Mouse (Mus musculus): ENCODE results near the gene Tex12. TPM values are rescaled to one million over a fixed set of nuclear protein-coding genes. Genes with fewer than 3 reads are reported as not detected.

The Tex12 gene
- not detected in 2 replicates for polyA plus RNA-seq (2012; rRNA removed)

DNA sequence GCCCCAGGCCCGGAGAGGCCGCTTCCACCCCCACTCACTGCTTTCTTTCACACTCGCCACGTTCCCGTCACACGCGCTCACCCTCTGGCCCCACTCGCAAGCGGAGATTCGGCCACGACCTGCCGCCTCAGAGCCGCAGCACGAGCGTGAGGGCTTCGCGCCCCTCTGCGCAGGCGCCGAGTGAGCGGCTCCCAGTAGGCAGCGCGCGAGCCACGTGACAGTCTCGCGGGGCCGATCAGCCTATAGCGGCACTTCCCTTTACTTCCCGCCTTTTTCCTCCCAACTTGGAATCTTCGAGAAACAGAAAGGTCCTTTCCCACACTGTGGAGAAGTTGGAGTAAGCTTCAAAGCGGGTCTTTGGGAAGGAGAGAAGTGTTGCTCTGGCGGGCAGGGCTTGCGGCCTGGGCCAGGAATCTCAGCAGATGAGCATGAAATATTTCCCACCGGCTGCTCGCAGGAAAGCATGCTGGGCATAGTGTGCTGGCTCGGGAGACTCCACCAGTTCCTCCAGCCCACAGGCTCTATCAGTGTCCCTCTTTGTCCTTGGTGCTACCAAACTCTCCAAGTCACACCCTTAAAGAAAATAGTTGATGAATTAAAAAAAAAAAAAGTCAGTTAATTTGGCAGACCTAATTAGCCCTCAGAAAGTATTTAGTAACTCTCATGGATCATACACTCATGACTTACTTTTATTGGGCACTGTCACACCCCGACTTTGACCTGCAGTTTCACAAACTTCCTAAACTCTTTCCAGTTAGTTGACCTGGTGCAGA, at the start of gene Tex12:
Tex12 (minus strand) TSS at position 181 of the 773 bp plus-strand sequence.
- 80% methylated on average over 38 of the region's 38 CpGs for WGBS
- DNase-seq (ENCODE audit: low read depth, low spot score): peak; percentile 83

DNA sequence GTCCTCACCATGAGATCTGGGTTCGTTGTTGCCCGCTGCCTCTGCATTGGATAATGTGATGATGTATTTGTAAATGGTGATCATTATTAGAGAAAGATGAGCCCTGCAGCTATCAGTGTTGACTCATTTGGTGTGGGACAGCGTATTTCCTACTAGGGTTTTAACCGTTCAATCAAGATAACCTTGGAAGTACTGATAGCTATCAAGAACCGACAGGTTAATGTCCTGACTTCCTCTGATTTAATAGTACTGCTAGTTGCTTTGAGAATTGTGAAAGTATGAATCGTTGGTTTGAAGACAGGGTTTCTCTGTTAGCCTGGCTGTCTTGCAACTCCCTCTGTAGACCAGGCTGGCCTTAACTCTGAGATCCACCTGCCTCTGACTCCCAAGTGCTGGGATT, 43.2 kb upstream of the Tex12 start:
- WGBS: under 1% methylated on average over 6 of the region's 6 CpGs
- DNase-seq (ENCODE audit: low read depth, low spot score): no peak

- no peak for DNase-seq (ENCODE audit: low read depth, low spot score)
- under 1% methylated on average over 24 of the region's 24 CpGs for WGBS
Measured at GRCm38 (mm10) chr9:50603998-50604324, 42.8 kb upstream of the Tex12 start.

- under 1% methylated on average over 48 of the region's 48 CpGs for WGBS
- DNase-seq (ENCODE audit: low read depth, low spot score): peak; percentile 94
Measured at GRCm38 (mm10) chr9:50603189-50603997, 42.3 kb upstream of the Tex12 start, which contains the start of the genes Sdhd and Timm8b. Gene Sdhd, minus strand, starts transcription at chr9:50603812. Gene Timm8b, plus strand, starts transcription at chr9:50603910.

DNA sequence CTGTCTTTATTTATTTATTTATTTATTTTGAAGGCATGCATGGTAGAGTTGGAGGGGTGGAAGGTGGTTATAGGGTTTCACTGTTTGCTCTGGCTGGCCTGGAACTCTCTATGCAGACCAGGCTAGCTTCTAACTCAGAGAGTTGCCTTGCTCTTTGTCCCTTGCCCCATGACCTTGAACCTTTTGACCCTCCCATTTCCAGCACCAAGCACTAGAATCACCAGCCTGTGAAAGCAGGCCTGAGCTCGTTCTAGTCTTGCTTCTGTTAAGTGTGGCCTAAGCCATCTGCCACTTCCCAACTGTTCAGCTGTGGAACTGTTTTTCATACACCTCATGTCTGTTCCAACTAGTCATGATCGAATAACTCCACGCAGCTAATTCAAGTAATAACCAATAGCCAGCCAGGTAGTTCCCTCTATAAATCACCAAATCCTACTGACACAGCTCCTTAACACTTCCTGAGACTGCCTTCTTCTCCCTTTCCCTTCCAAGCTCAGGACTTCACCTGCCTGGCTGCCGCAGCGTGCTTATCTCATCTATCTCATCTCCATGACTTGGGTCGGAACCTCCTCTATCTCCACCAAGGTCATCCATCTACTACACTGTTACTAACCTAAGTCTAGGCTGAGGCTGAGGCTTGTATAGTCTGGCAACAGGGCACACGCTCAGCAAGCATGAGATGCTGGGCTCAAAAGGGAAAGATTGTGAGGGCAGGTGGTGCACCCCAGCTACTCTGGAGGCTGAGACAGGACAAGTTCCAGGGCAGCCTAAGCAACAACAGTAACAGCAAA, 41.1 kb upstream of the Tex12 start:
- DNase-seq (ENCODE audit: low read depth, low spot score): no peak
- WGBS: 31% methylated on average over 7 of the region's 7 CpGs

- WGBS: 43% methylated on average over 6 of the region's 6 CpGs
- no peak for DNase-seq (ENCODE audit: low read depth, low spot score)
Measured at GRCm38 (mm10) chr9:50601536-50601935, 40.4 kb upstream of the Tex12 start.

DNA sequence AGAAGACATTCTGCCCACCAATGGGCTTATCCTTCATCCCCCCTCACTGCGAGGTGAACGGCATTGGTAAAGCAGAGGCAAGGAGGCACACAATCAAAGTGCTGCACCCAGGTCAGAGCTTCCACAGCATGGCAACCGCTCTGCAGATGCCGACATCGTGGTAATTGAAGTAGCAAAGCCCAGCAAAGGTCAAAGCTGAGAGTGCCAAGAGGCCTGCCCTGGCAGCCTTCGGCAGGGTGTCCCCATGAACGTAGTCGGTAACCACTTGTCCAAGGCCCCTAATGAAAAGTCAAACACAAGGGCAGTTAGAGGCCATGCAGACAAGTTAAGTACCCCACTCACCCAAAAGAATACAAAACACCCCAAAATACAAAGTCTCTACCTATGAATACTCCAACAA, 35.8 kb upstream of the Tex12 start:
- WGBS: 86% methylated on average over 8 of the region's 8 CpGs
- no peak for DNase-seq (ENCODE audit: low read depth, low spot score)

DNA sequence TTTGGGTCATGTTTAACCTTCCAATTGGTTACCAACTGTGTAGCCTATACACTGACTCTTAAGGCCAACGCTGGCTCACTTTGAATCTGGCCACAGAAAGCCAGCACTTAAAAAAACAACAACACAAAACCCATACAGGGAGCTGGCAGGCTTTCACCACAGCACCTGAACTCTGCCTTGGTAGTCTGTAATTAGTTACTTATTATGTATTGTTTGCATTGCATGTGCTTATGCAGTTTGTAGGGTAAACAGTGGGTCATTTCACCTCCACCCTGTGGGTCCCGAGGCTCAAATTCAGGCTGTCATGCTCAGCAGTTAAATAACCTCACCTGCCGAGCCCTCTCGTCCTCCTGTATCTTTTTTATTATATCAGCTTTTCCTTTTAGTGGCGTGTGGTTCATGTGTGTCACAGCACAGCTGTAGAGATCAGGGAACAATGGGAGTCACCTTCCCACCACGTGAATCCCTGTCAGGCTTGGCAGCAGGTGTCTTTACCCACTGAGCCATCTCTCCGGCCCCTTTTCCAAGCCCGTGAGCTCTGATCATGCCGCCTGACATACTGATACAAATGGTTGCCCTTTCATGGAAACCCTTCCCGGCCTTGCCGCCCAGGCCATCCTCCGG, 33.8 kb upstream of the Tex12 start:
- WGBS: 40% methylated on average over 12 of the region's 12 CpGs
- DNase-seq (ENCODE audit: low read depth, low spot score): no peak

GRCm38 (mm10) chr9:50593544-50593943, 32.4 kb upstream of the Tex12 start:
- no peak for DNase-seq (ENCODE audit: low read depth, low spot score)
- WGBS: 53% methylated on average over 3 of the region's 3 CpGs

DNA sequence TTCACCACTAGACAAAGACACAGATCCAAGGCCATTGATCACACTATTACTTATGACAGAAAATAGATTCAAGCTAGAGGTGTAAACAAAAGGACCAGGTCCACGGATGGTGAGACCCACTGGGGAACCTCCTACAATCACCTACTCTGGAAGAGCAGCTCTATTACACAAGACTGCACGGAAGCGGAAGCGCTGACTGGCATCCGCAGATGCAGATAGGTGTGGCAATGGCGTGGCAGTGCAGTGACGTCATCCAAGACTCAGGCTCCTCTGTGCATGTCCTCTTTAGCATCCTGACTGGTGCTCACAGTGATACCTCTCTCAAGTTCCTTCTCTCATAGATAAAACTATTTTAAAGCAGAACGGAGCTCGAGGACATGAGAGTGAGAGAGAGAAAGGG, 31.8 kb upstream of the Tex12 start:
- 67% methylated on average over 9 of the region's 9 CpGs for WGBS

DNA sequence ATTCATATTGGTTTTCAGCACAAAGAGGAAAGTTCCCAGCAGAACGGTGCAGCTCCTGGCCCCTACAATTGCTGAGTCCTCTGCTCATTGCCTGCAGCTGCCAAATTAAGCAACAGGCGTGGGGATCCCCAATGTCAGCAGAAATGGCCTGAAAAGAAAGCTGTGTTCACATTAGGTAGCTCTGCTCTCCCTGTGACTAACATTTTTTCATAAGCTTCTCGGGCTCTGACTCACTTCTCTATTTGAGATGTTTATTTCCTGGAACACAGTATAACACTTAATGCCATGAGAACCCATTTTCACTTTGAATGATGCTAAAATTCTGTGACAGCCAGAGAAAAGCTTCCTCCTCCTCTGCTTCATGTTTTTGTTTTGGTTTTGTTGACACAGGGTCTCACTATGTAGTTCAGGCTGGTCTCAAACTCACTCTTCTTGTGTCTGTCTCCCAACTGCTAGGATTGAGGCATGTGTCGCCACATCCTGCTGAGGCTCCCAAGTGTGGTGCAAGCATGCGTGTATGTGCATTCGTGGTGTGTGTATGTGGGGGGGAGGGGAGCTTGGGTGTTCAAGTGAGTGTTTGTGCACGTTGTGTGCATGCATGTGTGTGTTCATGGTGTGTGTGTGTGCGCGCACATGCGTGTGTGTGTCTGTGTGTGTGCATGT, 29.9 kb upstream of the Tex12 start:
- 66% methylated on average over 10 of the region's 10 CpGs for WGBS
- no peak for DNase-seq (ENCODE audit: low read depth, low spot score)

More for the DNA sequence above, 31.8 kb upstream of the Tex12 start:
- DNase-seq (ENCODE audit: low read depth, low spot score): no peak

- DNase-seq (ENCODE audit: low read depth, low spot score): peak; percentile 74
- WGBS: 21% methylated on average over 4 of the region's 4 CpGs
Measured at GRCm38 (mm10) chr9:50586955-50587354, 25.8 kb upstream of the Tex12 start.

DNA sequence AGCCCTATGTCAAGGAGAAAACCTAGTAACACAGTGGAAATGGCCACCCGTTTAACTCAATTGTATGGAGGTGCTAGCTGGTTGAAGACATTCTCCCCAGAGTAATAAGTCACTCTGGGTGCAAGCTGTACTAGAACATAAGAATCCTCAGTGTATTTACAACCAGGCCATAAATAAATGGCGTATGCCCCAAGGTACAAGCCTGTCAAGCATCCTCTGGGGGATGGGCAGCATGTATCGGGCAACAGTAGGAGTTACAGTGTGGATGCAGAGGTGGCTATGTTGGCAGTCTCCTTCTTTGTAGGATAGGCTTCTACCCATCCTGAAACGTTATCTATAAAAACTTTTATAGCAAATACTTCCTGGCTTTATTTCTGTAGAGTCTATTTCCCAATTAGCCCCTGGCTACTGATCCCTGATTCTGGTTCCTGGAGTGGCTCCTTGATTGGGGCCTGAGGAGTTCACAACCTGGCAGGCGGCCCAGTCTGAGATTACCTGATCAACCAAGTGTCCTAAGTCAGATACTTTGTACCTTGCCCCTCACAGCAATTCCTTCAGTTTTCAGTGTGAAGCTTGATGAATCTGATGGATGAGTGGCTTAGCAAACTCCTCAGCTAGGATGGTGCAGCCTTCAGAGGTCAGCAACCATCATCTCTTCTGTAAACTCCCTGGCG, 24.2 kb upstream of the Tex12 start:
- no peak for DNase-seq (ENCODE audit: low read depth, low spot score)
- WGBS: 38% methylated on average over 6 of the region's 6 CpGs

GRCm38 (mm10) chr9:50580370-50580769, 19.2 kb upstream of the Tex12 start:
- 73% methylated on average over 4 of the region's 4 CpGs for WGBS

GRCm38 (mm10) chr9:50569599-50570525, 8.7 kb upstream of the Tex12 start:
- DNase-seq (ENCODE audit: low read depth, low spot score): no peak
- WGBS: 73% methylated on average over 10 of the region's 10 CpGs

More at GRCm38 (mm10) chr9:50580370-50580769, 19.2 kb upstream of the Tex12 start:
- no peak for DNase-seq (ENCODE audit: low read depth, low spot score)

DNA sequence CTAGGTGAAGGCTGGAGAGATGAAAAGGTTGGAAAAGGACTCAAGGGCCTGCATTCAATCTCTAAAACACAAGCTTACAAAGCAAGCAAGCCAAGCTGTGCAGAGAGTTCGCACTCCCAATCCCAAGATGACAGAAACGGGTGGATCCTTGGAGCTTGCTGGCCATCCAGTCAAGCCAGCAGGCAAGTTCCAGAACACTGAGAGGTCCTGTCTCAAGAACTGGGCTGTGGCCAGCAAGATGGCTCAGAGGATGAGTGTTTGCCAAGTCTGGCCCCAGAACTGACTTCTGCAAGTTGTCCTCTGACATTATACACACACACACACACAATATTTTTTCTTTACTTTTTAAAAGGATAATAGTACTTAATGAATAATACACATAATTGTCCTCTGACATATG, 6.8 kb upstream of the Tex12 start:
- DNase-seq (ENCODE audit: low read depth, low spot score): no peak
- WGBS: 77% methylated on average over 2 of the region's 2 CpGs

- 62% methylated on average over 4 of the region's 4 CpGs for WGBS
- DNase-seq (ENCODE audit: low read depth, low spot score): no peak
Measured at GRCm38 (mm10) chr9:50567372-50567771, 6.2 kb upstream of the Tex12 start.

DNA sequence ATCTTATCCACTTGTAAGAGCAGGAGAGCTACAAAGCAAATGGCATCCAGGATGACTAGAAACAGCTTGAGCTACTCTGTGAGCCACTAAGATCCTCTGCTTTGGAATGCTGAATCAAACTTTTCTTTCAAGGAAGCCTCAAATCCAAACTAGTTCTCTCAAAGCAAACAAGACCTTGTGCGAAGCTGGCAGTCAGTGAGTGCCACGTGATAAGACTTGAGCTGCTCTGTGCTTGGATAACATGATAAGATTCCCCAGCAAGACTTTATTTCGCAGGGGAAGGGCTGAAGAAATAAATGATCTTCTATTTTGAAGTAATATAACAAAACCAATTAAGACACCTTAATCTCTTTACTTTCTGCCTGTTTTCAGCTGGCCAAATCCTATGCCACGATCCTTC, 4.8 kb upstream of the Tex12 start:
- no peak for DNase-seq (ENCODE audit: low read depth, low spot score)
- WGBS: 32% methylated on average over 4 of the region's 4 CpGs

Measured in large intestine, adult 2 months (tissue).